Mouse (Mus musculus): ENCODE results near the gene Cxcr5. TPM values are rescaled to one million over a fixed set of nuclear protein-coding genes. Genes with fewer than 3 reads are reported as not detected.

The Cxcr5 gene
- total and polyA plus RNA-seq, 2 experiments from 2014 or later = not detected

- 18% methylated on average over 17 of the region's 17 CpGs for WGBS
- H3K4me3 ChIP-seq (ENCODE audit: low read length) = peak overlapping the region; percentile 1; the same call in 1 of the 2 replicates
- TF ChIP-seq CTCF (IDR thresholded peaks at IDR 0.05; ENCODE audit: low read depth) = no peak
Measured at GRCm38 (mm10) chr9:44490086-44490967, 71.3 kb downstream of the Cxcr5 start.

DNA sequence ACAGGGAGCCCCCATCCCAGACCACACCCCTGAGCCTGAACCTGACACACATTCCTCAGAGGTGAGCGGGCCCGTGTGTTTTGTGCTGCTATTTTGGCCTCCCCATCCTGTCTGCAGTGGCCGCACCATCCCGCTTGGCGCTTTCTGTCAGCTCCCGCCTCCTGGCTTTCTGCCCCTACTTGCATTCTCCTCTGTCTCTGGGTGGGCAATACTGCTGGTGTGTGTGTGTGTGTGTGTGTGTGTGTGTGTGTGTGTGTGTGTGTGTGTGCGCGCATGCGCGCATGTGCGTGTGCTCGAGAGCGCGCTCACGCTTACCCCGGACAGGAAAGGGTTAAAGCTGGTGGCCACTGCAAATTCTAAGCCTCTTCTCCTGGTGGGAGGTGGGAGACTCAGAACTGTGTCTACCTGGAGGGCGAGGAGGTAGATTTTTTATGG is 72.0 kb downstream of the Cxcr5 start:
- DNase-seq (ENCODE audit: low spot score) (peak; percentile 80), ATAC-seq (peak; percentile 41)
- peak; percentile 27; the same call in 1 of the 2 replicates for TF ChIP-seq CTCF (IDR thresholded peaks at IDR 0.05; ENCODE audit: low read depth)
- peak overlapping the region; percentile 4; the same call in 1 of the 2 replicates for H3K9ac ChIP-seq (replicated peaks; ENCODE audit: low read length)
- H3K9me3 ChIP-seq (ENCODE audit: low read length) = no peaks in the 10 kb centered on the region
- WGBS = 3% methylated on average over 17 of the region's 17 CpGs
- peak overlapping the region; percentile 1; the same call in 1 of the 2 replicates for H3K4me3 ChIP-seq (ENCODE audit: low read length)
- H3K4me1 ChIP-seq (ENCODE audit: insufficient read depth, low read length) = peaks cover 74% of the 10 kb centered on the region
- H3K27me3 ChIP-seq (ENCODE audit: insufficient read depth, low read length) = no peaks in the 10 kb centered on the region
- H3K36me3 ChIP-seq (ENCODE audit: insufficient read depth, low read length) = no peaks in the 10 kb centered on the region
- peak overlapping the region; percentile 88 for H3K4me2 ChIP-seq (ENCODE audit: low read depth, low read length)
- peak overlapping the region; percentile 85 for H3K27ac ChIP-seq

More at GRCm38 (mm10) chr9:44490086-44490967, 71.3 kb downstream of the Cxcr5 start:
- Histone ChIP-seq H3K9ac (replicated peaks; ENCODE audit: low read length) (peak overlapping the region; percentile 21; the same call in 1 of the 2 replicates), H3K4me1 (ENCODE audit: insufficient read depth, low read length) (peaks cover 70% of the 10 kb centered on the region), H3K4me2 (ENCODE audit: low read depth, low read length) (peak overlapping the region; percentile 88), H3K27ac (peak overlapping the region; percentile 85), H3K9me3 (ENCODE audit: low read length) (no peaks in the 10 kb centered on the region), H3K27me3 (ENCODE audit: insufficient read depth, low read length) (no peaks in the 10 kb centered on the region), H3K36me3 (ENCODE audit: insufficient read depth, low read length) (no peaks in the 10 kb centered on the region)
- ATAC-seq = no peak
- DNase-seq (ENCODE audit: low spot score) = peak; percentile 47

GRCm38 (mm10) chr9:44488855-44489381 is 72.8 kb downstream of the Cxcr5 start:
- whole genome bisulfite sequencing = 9% methylated on average over 5 of the region's 5 CpGs
- Histone ChIP-seq H3K9me3 (ENCODE audit: low read length) (no peaks in the 10 kb centered on the region), H3K4me3 (ENCODE audit: low read length) (peak overlapping the region; percentile 1; the same call in 1 of the 2 replicates), H3K4me2 (ENCODE audit: low read depth, low read length) (peak overlapping the region; percentile 88), H3K27me3 (ENCODE audit: insufficient read depth, low read length) (no peaks in the 10 kb centered on the region), H3K27ac (peak overlapping the region; percentile 85), H3K4me1 (ENCODE audit: insufficient read depth, low read length) (peaks cover 73% of the 10 kb centered on the region), H3K9ac (replicated peaks; ENCODE audit: low read length) (no peak overlapping the region; the same call in 1 of the 2 replicates), H3K36me3 (ENCODE audit: insufficient read depth, low read length) (no peaks in the 10 kb centered on the region)
- ATAC-seq (peak; percentile 53; the same call in 1 of the 2 replicates), DNase-seq (ENCODE audit: low spot score) (peak; percentile 90)
- no peak for TF ChIP-seq CTCF (IDR thresholded peaks at IDR 0.05; ENCODE audit: low read depth)

GRCm38 (mm10) chr9:44488416-44488815 is 73.3 kb downstream of the Cxcr5 start:
- H3K27me3 ChIP-seq (ENCODE audit: insufficient read depth, low read length) = no peaks in the 10 kb centered on the region
- DNase-seq (ENCODE audit: low spot score) (no peak), ATAC-seq (no peak)
- H3K9me3 ChIP-seq (ENCODE audit: low read length) = no peaks in the 10 kb centered on the region
- H3K36me3 ChIP-seq (ENCODE audit: insufficient read depth, low read length) = no peaks in the 10 kb centered on the region
- peak overlapping the region; percentile 85 for H3K27ac ChIP-seq
- H3K9ac ChIP-seq (replicated peaks; ENCODE audit: low read length) = no peak overlapping the region
- no peak for TF ChIP-seq CTCF (IDR thresholded peaks at IDR 0.05; ENCODE audit: low read depth)
- WGBS = 9% methylated on average over 8 of the region's 8 CpGs
- peak overlapping the region; percentile 88 for H3K4me2 ChIP-seq (ENCODE audit: low read depth, low read length)
- H3K4me3 ChIP-seq (ENCODE audit: low read length) = no peak overlapping the region
- H3K4me1 ChIP-seq (ENCODE audit: insufficient read depth, low read length) = peaks cover 68% of the 10 kb centered on the region

DNA sequence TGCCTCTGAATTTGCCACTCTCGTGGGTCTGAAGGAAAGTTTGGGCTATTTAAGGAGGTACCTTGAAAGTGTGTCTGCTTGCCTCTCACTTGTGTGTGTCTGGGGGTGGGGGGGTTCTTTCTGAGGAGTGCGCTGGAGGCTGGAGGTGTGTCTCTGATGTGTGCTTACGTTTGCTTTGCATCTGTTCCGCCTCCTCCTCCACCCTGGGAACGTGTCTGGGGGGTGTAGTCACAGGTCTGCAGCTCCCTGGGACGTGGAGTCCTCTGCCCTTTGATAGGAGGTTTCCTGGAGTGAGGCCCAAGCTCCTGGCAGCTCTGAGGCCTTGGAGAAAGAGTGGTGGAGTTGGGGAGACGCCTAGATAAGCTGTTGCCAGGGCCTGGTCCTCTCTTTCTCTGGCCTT is 74.2 kb downstream of the Cxcr5 start:
- 9% methylated on average over 7 of the region's 7 CpGs for WGBS
- no peak for TF ChIP-seq CTCF (IDR thresholded peaks at IDR 0.05; ENCODE audit: low read depth)
- no peaks in the 10 kb centered on the region for H3K9me3 ChIP-seq (ENCODE audit: low read length)
- H3K4me1 ChIP-seq (ENCODE audit: insufficient read depth, low read length) = peaks cover 59% of the 10 kb centered on the region
- H3K9ac ChIP-seq (replicated peaks; ENCODE audit: low read length) = peak overlapping the region; percentile 37; the same call in 1 of the 2 replicates
- DNase-seq (ENCODE audit: low spot score) (no peak), ATAC-seq (no peak)
- peak overlapping the region; percentile 85 for H3K27ac ChIP-seq
- peak overlapping the region; percentile 87 for H3K4me3 ChIP-seq (ENCODE audit: low read length)
- no peaks in the 10 kb centered on the region for H3K36me3 ChIP-seq (ENCODE audit: insufficient read depth, low read length)
- peak overlapping the region; percentile 88 for H3K4me2 ChIP-seq (ENCODE audit: low read depth, low read length)
- no peaks in the 10 kb centered on the region for H3K27me3 ChIP-seq (ENCODE audit: insufficient read depth, low read length)

- ATAC-seq (no peak), DNase-seq (ENCODE audit: low spot score) (peak; percentile 53)
- Histone ChIP-seq H3K4me1 (ENCODE audit: insufficient read depth, low read length) (peaks cover 56% of the 10 kb centered on the region), H3K4me2 (ENCODE audit: low read depth, low read length) (peak overlapping the region; percentile 88), H3K9ac (replicated peaks; ENCODE audit: low read length) (peak overlapping the region; percentile 37), H3K27me3 (ENCODE audit: insufficient read depth, low read length) (no peaks in the 10 kb centered on the region), H3K36me3 (ENCODE audit: insufficient read depth, low read length) (no peaks in the 10 kb centered on the region), H3K9me3 (ENCODE audit: low read length) (no peaks in the 10 kb centered on the region), H3K27ac (peak overlapping the region; percentile 85; the same call in 1 of the 2 replicates), H3K4me3 (ENCODE audit: low read length) (peak overlapping the region; percentile 87)
- TF ChIP-seq CTCF (IDR thresholded peaks at IDR 0.05; ENCODE audit: low read depth) = no peak
- 15% methylated on average over 15 of the region's 15 CpGs for WGBS
Measured at GRCm38 (mm10) chr9:44486741-44487421, 74.8 kb downstream of the Cxcr5 start.
